Mouse (Mus musculus): ENCODE measurements at regions not wholly inside any gene's neighbourhood (a gene's known extent, or its start where the extent isn't known, plus 50 kb on each side); places are given as distances from the start of the nearest gene placed in this dataset.

- no peak for DNase-seq (ENCODE audit: low spot score in 2 of 2)
These were observed 77.8 kb upstream of the 1700025G04Rik start for GRCm38 (mm10) chr1:152167716-152168115.

DNA sequence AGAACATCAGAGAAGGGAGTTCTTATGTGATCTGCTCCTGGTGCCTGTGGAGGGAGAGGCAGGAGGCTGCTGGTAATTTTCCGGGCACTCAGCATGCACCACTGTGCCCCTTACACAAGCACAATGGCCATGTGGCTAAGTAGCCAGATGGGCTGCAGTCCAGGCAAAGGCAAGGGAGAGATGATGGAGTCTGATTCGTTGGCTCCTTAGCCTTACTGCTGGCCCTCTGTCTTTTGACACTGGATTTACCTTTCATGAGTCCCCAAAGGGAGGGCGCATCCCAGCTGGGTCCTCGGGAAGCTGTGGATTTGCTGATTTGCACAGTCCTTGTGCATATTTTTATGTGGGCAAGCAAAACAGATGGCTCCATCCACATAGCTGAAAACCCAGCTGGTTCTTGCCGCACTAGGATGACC, 75.6 kb upstream of the 1700025G04Rik start:
- DNase-seq (ENCODE audit: low spot score in 2 of 2), result no peak

GRCm38 (mm10) chr1:152164843-152165489, 75.0 kb upstream of the 1700025G04Rik start:
- no peak for DNase-seq (ENCODE audit: low spot score in 2 of 2)

DNA sequence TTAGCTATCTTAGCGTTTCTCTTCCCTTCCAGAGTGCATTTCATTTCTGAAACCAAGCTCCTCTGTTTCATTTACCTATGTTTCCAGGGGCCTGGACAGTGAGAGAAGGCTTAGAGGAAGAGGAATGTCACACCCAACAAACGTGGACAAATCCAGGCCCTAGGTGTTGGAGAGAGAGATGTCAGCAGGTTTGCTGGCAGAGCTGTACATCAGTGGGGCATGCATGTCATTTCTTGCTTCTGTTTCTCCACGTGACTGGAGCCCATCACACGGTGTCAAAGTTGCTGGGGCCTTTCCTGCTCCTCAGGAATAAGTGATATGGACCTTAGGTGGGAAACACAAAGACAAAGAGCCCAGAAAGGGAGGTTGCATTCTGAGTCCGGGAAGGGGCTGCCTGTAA, 74.3 kb upstream of the 1700025G04Rik start:
- DNase-seq (ENCODE audit: low spot score in 2 of 2), result no peak

GRCm38 (mm10) chr1:152152474-152152873, 62.5 kb upstream of the 1700025G04Rik start:
- DNase-seq (ENCODE audit: low spot score in 2 of 2), result no peak

GRCm38 (mm10) chr1:152148731-152149130, 58.8 kb upstream of the 1700025G04Rik start:
- no peak for DNase-seq (ENCODE audit: low spot score in 2 of 2)

GRCm38 (mm10) chr1:152140175-152140574, 50.2 kb upstream of the 1700025G04Rik start:
- DNase-seq (ENCODE audit: low spot score in 2 of 2), result no peak
